Mouse (Mus musculus) layer of hippocampus, adult 9-11 months (tissue): ENCODE data around the gene Kcnc1.

Experiments used
- DNase-seq: peaks from one replicate; pipeline ENCODE4 v3.0.0; 2022

Gene Kcnc1

GRCm38 (mm10) chr7:46395571-46395970 lies 726 bp upstream of the Kcnc1 start:
- no peak for DNase-seq

- DNase-seq = peak; percentile 67
Observed at GRCm38 (mm10) chr7:46396928-46397731, 833 bp downstream of the Kcnc1 start.

- DNase-seq = no peak
Observed at GRCm38 (mm10) chr7:46397732-46398333, 1.5 kb downstream of the Kcnc1 start.

GRCm38 (mm10) chr7:46398612-46399011 lies 2.3 kb downstream of the Kcnc1 start:
- DNase-seq = no peak

- no peak for DNase-seq
Observed at GRCm38 (mm10) chr7:46399676-46400075, 3.4 kb downstream of the Kcnc1 start.

DNA sequence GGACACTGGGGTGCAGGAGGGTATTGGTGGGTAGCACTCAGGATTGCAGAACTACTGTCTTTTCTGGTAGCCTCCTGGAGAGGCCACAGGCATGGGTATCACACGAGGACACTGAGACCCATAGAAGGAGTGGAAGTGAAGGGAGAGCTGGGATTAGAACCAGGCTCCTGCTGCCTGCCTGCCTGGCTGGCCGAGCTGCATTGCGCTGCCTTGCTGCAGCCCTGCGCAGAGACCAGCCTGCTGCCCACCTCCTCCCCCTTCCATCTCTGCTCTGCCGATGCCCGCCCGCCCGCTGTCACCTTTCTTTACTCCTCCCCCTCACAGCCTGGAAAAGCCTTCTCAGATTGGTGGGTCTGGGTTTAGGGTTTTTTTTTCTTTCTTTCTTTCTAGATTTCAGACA lies 4.0 kb downstream of the Kcnc1 start:
- no peak for DNase-seq

GRCm38 (mm10) chr7:46401371-46402180 lies 5.3 kb downstream of the Kcnc1 start:
- no peak for DNase-seq

GRCm38 (mm10) chr7:46403616-46404485 lies 7.6 kb downstream of the Kcnc1 start:
- no peak for DNase-seq

- no peak for DNase-seq
Observed at GRCm38 (mm10) chr7:46404756-46405155, 8.5 kb downstream of the Kcnc1 start.

DNA sequence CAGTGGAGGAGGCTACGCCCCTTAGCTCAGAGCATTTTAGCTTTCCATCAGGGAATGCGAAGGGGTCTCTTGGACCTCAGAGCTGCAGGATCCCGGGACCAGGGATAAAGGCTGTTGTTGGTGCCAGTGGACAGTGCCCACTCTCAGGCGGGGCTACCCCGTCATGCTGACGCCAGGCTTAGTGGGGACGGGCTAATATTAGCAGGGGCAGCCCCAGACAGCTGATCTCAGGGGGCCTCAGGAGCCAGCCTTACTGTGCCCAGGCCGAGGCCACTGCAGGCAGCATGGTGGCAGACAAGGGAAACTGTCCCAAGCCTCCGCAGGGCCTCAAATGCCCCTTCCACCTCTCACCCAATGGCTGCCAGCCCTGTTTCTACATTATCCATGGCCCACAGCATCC lies 12.3 kb downstream of the Kcnc1 start:
- DNase-seq = no peak

DNA sequence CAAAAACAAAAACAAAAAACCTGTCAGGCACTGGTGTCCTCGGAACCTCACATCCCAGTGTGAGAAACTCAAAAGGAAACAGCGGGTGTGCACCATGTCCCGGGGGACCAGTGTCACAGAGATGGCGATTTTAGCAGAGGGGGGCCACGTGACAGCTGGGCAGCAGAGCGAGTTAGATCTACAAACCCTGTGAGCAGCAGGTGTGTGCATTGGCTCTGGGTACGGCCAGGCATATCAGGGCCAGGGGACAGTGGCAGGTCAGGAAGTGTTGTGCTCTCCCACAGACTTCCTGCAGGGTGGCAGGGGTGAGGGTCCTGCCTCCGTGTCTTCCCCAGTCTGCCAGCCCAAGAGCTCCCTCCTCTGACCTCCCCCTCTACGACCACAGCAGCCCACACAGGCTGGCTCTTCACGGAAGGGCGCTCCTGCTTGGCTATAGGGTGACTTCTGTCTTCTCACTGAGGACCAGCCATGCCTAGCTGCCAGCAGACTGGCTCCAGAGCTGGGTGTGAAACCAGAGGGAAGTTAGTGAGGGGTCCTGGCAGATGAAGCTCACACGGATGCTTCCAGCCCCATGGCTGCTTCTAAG lies 13.0 kb downstream of the Kcnc1 start:
- no peak for DNase-seq

DNA sequence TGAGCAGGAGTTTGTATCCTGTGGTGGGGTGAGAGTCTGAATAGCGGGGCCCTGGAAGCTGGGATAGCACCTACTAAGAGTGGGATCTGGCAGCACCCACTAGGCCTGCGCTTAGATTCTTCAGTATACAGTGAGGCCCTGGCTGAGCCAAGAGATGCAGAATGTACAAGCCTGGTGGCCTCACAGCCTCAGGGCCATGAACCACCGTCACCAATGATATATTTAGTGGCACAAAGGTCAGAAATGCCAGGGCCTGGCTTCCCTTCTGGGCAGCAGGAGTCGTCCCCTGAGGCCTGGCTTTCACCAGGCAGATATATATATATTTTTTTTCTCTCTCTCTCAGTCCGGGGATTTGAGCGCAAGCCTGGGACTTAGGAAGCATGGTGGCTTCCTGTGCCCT lies 14.4 kb downstream of the Kcnc1 start:
- DNase-seq = no peak

DNA sequence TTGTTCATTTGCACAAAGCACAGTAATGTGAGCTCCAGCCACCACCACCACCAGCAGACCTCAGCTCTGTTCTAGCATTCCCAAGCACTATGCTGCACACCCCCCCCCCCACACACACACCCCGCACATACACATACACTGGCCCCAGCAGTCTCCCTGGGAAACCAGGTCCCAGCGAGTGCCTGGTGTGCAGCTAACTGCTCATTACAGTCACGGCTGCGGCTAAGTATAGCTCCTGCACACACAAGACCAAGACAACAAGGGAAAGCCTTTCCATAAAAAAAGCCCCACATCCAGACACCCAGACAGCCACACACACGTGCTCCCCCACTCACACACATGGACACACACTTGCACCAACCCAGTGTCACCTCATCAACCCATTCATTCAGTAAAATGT lies 16.5 kb downstream of the Kcnc1 start:
- DNase-seq = no peak

DNA sequence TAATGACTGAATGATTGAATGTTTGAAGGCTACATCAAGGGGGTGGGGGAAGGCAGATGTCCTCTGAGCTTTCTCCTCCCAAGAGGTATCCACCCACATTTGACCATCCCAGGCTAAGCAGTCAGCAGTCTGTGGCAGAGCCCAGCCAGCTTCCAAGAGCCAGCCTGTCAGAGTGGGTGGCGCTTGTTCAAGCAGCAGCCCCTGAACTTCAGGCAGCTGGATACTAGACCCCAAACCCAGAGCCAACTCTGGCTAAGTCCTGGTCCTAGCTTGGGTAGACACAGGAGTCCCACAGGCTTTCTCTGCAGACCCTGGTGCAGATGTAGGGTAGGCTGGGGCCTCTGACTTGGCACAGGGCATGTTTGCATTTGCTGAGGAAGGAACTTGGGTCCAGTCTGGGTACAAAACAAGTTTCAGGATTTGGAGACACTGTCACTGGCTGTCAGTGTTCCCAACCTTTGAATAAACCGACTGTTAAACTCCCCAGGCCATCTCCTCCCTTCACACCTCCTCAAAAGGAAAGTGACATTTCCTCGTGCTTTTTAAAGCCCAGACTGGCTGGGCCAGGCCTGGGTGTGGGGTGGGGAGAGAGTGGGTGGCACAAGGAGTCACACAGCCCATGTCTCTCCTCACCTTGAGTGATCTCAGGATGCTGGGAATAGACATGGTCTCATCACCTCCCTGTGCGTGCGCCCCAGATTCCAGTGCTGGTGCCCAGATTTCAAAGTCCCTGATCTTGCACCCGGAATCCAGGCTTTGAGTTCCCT lies 17.8 kb downstream of the Kcnc1 start:
- DNase-seq = no peak

DNA sequence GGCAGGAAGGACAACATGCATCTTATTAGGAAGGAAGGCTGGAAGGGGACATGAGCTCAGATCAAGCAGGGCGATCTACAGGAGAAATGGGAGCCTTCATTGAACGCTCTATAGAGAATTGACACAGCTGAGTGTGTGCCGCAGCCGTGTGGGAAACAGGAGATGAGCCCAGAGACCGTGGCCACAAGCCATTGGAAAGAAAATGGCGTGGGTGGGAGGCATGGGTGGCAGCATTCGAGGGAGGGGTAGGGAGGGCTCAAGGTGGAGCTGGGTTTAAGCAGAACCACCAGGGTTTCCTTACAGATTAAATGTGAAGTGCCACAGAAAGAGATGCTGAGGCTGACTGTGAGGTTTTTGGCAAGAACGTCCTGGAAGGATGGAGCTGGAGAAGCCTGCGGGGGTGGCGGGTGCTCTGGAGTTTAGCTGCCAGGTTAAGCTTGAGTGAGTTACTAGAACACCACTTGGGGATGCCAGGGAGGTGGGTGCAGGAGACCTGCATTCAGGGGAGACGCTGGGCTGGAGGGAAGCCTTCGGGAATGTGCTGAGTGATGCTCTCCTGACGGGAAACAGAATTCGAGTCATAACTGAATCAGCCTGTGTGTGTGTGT lies 19.6 kb downstream of the Kcnc1 start:
- DNase-seq = peak; percentile 50

DNA sequence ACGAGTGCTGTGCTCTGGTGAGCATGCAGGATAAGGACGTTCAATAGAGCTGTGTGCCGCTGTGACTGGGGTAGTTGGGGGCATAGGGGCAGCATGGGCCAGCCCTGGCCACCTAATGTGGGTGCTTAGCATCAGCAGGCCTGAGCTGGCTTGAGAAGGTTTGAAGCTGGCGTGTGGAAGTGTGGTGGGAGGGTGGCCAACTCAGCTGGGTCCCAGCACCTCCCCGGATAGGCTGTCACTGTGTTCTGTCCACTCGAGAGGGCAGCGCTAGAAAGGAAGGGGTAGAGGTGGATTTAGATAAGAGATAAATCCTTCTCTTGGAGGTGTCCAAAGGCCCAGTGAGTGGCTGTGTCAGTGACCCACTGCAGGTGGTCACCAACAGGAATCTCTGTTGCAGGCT lies 21.2 kb downstream of the Kcnc1 start:
- DNase-seq = no peak

GRCm38 (mm10) chr7:46418102-46418622 lies 21.9 kb downstream of the Kcnc1 start:
- DNase-seq = no peak

DNA sequence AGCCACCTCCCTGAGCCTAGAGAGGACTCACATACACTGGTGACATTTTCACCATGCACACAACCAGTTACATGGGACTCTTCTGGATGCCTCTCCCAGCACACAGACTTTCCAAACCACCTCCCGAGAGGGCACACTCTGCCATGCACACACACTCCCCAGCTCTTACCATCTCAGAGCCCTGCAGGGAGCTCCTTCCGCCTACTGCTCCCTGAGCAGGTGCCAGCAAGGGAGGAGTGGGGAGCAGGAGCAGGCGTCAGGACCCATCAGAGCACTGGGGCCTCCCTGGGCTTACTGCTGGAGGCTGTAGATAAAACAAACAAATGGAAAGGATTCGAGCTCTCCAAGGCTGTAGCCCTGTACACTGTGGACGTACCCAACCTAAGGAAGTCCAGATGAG lies 25.2 kb downstream of the Kcnc1 start:
- DNase-seq = peak; percentile 31

DNA sequence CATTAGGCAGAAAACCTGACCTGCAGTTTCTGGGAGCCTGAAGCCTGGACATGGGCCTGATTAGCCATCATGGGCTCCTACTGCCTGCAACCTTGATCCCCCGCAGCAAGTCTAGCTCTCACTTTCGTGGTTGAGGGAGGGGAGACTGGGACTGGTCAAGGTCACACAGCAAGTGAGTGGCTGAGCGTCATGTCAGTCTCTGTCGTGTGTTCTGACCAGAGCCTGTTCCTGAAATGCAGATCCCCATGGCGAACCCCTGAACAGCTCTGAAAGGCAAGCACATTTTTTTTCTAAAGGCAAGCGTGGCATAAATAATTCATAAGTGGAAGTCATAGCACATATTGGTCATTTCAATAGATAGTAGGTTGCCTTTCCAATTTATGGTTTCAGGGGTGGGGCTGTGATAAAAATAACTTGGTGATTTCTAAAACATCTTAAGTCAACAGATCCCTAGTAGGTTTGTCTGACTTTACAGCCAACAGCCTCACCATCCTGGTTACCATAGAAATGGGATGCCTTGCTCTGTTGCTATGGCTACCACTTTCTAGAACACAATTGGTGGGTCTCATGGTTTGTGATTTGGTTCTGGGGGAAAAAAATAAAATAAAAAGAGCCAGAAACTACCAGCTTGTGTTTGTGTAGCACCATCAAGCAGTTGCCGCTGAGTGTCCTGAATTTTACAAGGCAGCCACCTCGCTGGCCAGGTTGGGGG lies 25.9 kb downstream of the Kcnc1 start:
- DNase-seq = peak; percentile 74

DNA sequence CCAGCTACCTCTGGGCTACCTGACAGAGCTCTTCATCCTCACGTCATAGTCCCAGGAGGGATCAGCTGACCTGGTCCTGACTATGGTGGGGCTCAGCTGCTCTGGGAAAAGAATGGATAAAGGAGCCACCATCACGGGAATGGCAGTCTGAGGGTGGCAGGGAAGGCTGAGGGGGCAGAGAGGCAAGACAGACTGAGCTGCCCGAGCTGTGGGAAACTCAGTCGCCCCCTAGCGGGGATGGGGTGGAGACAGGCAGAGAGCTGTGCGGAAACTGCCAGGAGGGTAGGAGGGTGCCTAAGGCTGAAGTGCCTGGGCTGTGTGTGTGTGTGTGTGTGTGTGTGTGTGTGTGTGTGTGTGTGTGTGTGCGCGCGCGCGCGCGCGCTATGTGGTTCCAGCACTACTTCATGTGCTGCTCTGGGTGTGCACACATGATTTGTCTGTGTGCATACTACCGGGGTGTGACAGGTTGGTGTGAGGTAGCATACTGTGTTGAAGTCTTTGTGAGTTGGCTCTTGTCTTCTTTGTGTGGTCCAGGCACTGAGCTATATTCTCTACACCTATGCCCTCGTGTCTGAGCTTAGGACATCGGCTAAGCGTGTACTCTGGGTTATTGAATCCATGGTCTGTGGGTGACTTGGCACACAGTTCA lies 26.6 kb downstream of the Kcnc1 start:
- peak; percentile 82 for DNase-seq
